Mouse (Mus musculus) adrenal gland, adult 2 months (tissue): ENCODE results near the gene Piwil1. TPM values are rescaled to one million over a fixed set of nuclear protein-coding genes. Genes with fewer than 3 reads are reported as not detected.
"Not testable (repeated sequence)": the region's sequence is repeated elsewhere in the genome, so short reads cannot be mapped to it uniquely, and the experiment has no call there.

Source experiments
- DNase-seq: peaks from one replicate; pipeline ENCODE4 v3.0.0; 2021
- polyA plus RNA-seq: library from polyadenylated mRNA; depleted of rRNA; stranded (reverse); fragments of >200 nt; gene quantifications from 2 replicates; pipeline ENCODE4 v1.2.3, GENCODE M21; 2012; rRNA removed
- total RNA-seq, 2 experiments: library from RNA; stranded (reverse); gene quantifications; 2 replicates each; pipeline ENCODE4 v1.2.3; 2021

Piwil1 gene
- total and polyA plus RNA-seq, 3 experiments = 0.03 TPM; not detected in 2

DNA sequence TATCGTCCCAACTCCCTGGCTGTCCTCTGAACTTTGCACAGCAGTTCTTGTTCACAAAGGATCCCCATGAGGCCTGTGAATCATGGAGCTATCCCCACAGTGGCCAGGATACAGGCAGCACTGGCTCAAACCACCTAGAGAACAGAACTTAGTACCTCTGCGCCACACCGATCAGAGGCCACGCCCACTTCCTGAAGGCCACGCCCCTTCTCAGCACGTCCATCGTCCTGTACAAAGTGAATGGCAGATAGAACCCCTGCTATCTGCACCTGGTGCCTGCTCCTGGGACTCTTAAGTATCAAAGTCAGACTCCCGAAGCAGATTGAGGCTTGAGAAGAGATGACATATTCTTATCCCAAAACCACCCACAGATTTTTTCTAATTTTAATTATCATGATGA, 8.3 kb downstream of the Piwil1 start:
- DNase-seq = no peak

DNA sequence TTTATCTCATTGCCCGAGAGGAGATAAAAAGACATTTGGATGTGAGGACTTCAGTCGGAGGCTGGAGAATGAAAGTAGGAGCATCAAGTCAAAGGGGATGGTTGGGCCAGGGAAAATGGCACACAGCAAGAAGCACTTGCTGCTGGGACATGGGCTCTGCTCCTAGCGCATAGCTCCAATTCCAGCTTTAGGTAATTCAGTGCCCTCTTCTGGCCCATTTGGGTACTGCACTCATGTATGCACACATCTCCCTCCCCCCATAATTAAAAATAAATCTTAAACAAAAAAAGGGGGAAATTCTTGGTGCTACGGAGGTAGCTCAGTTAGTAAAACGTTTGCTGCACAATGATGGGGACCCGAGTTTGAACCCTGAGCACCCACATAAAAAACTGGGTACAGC, 9.5 kb downstream of the Piwil1 start:
- DNase-seq = no peak

DNA sequence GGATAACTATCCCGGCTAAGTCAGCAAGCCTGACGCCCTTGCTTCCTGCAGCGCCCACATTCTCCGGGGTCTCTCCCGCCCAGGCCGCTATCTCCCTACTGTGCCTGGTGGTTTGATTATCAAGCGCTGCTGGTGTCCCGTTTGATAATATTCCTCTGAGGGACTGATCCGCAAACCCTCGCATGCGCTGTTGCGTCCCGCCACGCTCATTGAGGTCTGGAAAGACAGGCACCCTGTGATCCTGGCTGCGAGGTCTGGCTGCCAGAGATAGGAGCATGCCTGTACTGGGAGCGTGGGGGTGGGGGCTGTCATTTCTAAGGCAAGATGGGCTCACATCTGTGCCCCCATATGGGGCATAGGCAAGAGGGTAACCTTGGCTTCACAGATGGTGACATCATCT, 12.8 kb downstream of the Piwil1 start:
- no peak for DNase-seq

DNA sequence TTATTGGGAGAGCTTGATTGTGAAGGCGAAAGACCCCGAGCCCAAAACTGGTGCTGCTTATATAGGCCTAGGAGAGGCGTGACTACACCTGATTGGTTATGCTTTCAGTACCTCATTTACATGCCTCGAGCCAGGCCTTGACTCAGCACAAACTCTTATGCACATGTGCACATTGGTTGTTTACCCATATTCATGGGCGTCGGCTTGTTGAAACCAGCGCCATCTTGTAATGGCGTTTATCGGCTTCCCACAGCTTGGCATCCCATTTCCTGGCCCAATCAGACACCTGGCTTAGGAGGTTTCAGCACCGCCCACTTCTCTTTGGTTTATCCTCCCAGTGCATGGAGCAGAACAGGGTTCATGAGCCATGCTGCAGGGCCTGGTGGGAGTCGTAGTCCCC, 18.1 kb downstream of the Piwil1 start:
- not testable (repeated sequence) for DNase-seq

DNA sequence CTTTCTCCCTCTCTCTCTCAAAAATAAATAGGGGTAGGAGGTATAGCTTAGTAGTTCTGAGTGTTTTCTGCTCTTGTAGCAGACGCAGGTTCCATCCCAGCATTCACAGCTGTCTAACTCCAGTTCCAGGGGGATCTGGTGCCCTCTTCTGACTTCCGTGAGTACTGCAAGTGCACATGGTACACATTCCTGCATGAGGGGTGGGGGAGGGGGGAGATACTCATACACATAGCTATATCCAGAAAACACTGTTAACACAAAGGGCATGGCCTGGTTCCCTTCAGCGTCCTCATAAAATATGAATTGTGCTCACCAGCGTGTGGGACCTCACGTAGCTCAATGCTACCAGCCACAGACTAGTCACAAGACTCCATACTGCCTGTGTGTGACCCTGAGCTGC, 27.0 kb downstream of the Piwil1 start:
- no peak for DNase-seq

DNA sequence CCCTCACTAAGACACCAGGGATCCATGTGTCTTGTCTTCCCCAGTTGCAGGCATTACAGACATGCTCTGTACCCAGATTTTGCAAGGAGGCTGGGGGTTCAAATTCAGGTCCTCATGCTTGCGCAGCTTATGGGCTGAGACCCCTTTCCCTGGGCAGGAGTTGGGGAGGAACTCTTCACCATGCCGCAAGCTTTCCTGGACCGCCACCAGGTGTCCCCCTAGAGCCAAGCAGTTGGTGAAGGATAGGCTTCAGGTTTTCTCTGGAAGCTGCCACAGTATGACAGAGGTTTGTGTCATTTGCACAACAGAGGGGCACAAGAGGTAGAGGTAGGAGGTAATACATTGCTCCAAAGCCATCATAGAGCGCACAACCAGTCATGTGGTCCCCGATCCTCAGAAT, 28.3 kb downstream of the Piwil1 start:
- DNase-seq = peak; percentile 10

DNA sequence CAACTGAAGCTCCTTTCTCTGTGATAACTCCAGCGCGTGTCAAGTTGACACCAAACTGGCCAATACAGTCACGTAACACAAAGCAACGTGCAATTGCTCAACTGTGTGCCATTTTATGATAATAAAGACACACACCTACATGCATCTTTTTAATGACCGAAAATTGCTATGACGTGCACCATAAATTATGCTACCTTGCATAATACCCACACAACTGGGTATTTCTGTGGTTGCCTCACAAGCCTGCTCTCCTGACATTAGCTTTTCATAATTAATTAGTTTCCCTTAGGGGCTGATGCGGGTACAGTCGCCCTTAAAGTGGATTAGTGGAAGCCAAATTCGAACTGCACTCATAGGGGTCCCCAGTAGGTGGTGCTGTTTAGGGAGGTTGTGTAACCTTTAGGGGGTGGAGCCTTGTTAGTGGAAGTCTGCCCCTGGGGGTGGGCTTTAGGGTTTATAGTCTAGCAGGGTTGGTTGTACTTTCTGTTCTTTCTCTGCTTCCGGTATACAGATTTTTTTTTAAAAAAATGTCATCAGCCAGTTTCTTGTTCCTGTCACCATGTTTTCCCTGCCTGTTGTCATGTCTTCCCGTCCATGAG, 30.2 kb downstream of the Piwil1 start:
- no peak for DNase-seq

DNA sequence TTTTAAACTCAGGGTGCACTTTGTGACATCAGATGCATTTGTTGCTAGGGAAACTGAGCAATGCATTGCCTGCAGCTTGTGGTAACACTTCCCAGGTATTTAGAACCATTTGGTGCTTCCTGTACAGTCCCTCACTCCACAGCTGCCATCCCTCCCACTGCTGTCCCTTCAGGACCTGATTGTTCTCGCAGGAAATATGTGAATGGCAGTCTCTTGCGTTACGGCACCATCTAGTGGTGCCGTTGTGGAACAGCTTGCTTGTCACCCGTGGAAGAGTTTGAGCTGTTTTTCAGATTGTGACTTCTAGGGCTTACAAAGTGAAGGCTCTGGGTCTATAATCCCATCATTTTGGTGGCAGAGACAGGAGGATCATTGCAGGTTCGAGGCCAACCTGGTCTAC, 31.6 kb downstream of the Piwil1 start:
- peak; percentile 36 for DNase-seq

DNA sequence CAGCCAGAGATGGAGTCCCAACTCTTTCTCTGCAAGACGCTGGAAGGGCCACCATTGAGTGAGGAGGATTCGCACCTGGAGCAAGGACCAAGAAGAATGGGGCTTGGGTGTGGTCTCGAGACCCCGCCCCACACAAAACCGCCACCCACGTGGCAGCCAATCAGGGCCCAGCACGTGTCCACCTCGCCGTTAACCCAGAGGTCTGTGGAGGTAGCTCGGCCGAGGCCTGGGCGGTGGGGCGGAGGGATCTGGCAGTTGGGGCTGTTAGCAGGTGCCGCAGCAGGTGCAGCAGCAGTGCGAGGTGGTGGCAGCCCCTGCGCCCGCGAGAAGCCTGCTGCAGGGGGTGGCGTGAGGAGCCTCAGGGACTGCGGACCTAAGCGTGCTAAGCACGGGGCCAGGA, 33.6 kb downstream of the Piwil1 start:
- no peak for DNase-seq

DNA sequence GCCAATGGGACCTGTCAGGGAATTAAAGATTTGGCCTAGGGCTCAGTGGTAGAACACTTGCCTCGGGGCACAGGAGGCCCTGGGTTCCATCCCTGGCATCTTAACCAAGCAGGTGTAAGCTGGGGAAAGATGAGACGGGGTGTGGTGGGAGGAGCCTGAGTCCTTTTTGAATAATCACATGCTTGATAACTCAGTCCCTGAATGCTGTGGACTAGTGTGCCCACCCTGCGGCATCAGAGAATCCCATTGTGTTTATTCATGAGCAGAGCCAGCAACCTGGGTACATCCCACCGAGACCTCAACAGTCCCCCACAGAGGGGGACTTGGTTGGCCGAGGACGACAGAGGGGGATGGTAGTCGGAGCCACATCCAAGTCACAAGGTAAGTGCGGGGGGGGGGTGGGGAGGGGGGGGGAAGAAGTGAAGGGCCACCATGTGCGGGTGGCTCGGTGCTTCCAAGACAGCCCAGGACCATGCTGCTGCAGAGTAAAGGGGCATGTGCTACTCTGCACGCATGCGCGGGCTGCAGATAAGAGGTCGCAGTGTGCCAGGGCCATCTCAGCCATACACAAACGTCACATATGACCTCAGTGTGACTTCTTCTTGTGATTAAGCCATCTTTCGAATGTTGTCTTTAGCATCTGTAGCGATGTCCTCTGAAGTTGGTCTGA, 37.0 kb downstream of the Piwil1 start:
- DNase-seq = no peak

DNA sequence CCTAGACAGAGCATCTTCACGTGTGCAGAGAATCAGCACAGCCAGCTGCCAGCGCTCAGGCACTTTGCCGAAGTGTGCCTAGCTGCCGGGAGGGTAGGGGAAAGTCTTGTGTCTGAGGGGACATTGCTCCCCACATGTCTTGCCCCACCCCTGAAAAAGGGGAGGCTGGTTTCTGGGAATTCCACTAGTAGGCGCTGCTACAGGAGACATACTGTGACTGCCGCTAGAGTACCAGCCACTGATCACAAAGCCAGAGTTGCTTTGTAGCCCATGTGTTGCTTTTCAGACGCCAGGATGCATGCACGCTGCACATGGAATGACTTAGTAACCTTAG, 37.5 kb downstream of the Piwil1 start:
- DNase-seq = no peak

DNA sequence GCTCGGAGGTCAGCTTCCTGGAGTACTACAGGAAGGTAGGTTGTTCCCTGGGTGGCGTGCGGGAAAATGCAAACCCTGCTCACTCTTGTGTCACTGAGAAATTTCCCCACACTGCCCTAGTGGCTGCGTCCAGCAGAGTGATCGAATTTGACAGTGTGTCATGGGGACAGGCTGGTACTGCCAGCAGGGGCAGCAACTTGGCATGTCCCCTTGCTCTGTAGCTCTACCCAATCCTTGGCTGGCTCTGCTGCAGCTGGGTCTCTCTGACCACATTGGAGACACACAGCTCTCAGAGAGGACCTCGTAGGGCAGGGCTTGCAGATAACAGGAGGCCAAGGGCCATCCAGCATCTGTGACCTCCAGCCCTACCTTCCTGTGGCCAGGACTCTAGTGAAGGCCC, 42.0 kb downstream of the Piwil1 start:
- no peak for DNase-seq

DNA sequence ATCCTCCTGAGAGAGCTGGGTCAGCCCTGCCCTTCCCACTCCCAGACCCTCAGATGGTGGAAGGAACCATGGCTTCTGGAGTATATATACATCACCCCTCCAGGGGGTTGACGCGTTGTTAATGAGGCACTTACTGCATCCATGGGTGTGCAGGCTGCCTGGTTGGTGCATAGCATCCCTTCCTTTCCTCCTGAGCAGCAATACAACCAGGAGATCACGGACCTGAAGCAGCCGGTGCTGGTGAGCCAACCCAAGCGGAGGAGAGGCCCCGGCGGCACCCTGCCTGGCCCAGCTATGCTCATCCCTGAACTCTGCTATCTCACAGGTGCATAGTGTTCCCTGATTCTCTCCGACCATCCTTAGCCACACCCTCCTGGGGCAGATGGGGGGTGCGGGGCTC, 42.9 kb downstream of the Piwil1 start:
- no peak for DNase-seq

DNA sequence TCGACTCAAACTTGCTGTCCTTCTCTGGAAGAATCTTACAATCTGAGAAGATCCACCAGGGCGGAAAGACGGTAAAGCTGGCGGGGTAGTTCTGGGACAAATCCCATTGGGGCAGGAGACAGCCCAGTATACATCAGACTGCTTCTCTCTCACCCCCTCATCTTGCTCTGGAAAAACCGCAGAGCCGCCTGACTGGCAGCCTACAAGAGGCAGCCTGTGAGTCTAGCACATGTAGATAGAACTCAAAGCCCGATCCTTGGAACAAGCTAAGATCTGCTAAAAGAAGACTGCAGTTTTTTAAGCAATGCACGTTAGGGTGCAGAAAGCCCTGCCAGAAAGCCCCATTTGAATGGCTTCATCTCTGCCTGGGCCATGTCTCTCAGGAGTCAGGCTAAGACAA, 43.9 kb downstream of the Piwil1 start:
- no peak for DNase-seq

DNA sequence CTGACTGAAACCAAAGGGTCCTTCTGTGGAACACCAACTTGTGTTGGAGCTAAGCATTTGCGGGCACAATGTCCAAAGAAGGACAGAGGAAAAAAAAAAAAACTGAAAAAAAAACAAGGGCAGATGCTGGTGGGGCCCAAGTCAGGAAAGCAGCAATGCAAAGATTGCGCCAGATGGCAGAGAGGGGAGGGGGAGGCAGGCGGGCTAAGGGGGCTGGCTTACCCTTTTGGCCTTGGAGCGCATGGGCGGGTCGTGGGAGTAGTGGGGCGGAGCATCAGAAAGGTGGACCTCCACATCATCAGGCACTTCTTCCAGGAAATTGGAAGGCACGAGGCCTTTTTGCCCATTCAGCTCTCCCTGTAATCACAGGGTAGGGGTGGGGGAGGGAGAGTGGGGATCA, 58.8 kb downstream of the Piwil1 start:
- DNase-seq = no peak

DNA sequence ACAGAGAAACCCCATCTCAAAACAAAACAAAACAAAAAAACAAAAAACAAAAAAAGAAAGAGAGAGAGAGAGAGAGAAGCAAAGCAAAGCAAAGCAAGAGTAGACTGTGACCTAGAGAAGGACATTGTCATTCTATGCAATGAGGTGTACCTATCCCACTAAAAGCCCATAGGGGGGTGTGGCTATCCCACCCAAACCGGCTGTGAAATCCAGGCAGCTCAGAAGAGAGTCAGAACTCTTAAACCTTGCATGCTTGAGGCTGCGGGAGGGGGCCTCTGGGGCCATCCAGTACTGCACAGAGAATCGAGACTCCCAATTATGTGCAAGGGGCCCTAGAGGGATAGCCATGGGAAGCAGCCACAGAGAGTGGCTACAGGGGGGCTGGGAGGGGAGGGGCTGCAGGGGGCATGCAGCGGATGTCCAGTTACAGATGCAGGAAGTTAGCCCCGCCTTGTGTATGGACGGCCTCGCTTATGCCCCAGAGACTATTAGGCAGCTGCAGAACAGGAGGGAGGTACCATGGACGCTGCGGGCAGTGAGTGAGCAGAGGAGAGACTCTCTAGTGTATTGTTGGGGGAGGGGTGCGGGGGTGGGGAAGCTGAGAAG, 66.8 kb downstream of the Piwil1 start:
- DNase-seq = no peak

DNA sequence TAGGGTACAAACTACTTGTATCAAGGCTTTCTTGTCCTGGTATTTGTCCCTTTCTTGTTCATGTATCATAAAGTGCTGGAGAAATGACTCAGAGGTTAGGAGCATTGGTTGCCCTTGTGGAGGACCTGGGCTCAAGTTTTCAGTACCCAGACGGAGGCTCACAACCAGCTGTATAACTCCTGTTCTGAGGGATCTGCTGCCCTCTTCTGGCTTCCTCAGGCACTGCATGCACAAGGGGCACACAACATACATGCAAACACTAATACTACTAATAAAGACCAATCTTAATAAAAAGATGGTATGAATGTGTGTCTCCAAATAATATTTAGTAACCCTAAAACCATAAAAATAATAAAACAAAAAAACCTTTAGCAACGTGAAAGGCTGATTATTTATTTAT, 74.1 kb downstream of the Piwil1 start:
- no peak for DNase-seq

DNA sequence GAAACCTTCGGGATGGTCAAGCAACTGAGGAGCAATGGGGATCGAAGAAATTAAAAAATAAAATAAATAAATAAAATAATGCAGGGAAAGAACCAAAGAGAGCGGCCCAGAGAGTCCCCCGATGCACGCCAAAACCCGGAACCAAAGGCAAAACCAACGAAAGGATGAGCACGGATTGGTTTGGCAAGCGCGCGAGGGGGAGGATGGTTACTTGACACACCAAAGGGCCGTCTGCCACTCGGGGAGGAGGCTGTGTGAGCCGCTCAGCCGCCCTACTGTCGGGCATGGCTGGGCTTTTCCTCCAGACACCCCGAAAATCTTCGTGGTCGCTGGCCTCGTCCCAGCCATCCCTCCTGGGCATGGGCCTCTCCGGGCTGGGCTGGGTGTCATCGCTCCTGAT, 79.3 kb downstream of the Piwil1 start:
- DNase-seq = no peak

DNA sequence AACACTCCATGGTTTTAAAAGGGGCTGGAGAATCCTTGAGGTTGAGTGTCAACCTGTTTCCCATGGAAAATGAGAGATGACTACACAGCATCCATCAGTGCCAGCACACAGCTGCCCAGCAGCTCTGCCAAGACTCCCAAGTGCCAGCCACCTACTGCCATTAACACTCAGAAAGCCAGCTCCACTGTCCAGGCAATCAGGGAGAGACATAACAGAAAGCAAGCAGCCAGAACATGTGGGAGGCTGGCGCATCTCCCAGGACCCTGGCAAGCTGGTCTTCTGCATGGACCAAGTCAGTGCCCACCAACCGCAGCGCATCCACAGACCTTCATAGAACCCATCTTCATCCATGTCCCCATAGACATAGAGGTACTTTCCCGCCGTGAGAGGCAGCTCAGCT, 98.3 kb downstream of the Piwil1 start:
- no peak for DNase-seq

Other genes starting within 250 kb of the Piwil1 start
- gene Fzd10, start 101.7 kb upstream of the Piwil1 start, total RNA-seq = 1 to 10 TPM in 1 of 2 experiments, under 1 TPM in 1; 0.26 to 1.1 TPM
- 3.3 and 3.9 TPM in 2 replicates for gene Fzd10, start 101.7 kb upstream of the Piwil1 start, polyA plus RNA-seq